Mouse (Mus musculus) lung, postnatal 0 days (tissue): Measurements from ENCODE around the gene Gk5.

Source experiments
- CTCF ChIP-seq: IDR thresholded peaks from 2 replicates; pipeline ENCODE4 v1.5.1; 2016; ENCODE audit warnings: antibody characterized with exemption, mild to moderate bottlenecking
- EP300 ChIP-seq: IDR thresholded peaks from 2 replicates; pipeline ENCODE4 v1.6.1; 2016; ENCODE audit warnings: antibody characterized with exemption, mild to moderate bottlenecking, control low read depth

DNA sequence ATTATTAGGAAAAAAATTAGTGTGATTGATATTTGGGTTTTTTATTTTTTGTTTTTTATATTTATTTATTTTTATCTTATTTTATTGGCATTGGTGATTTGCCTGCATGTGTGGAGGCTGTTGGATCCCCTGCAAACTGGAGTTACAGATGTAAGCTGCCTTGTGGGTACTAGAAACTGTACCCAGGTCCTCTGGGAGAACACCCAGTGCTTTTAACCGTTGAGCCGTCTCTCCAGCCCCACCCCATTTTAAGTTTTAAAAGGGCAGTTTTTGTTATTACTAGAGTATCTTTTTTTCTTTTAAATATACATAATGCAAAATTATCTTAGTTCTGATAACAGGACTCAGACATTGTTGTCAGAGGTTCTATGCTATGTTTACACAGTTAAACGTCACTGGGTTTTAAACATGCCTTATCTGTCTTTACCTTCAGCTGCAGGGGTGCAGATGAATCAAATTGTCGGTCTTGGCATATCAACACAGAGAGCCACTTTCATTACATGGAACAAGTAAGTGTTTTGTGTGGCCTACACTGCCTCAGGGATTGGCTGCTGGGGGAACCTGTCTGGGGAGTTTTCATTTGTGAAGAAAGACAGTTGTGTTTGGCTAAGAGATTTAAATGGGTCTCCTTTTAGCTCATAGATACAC lies 13.9 kb downstream of the Gk5 start:
- no peak for TF ChIP-seq CTCF
- TF ChIP-seq EP300 = no peak
